Mouse (Mus musculus) midbrain, postnatal 0 days (tissue): ENCODE results near the gene Bace2. TPM values are rescaled to one million over a fixed set of nuclear protein-coding genes. Genes with fewer than 3 reads are reported as not detected.

Experiments used
- ATAC-seq: fragments of 200-750 bp; cut with Nextera tagmentation; 2 replicates; pipeline ENCODE4 v1.8.0; 2017; ENCODE audit warnings: moderate number of reproducible peaks, mild to moderate bottlenecking, moderate TSS enrichment, moderate library complexity; ENCODE audit not compliant: low FRiP score
- DNase-seq: peaks from one replicate; pipeline ENCODE4 v3.0.0-alpha.2; 2015; ENCODE audit warnings: low spot score
- H3K27ac ChIP-seq: fragments of 300-500 bp; sonication (generic); 2 replicates; pipeline ENCODE4 v1.5.1; 2014; ENCODE audit warnings: low read depth, mild to moderate bottlenecking, low read length, mixed read lengths
- H3K27me3 ChIP-seq: fragments of 300-500 bp; sonication (generic); 2 replicates; pipeline ENCODE4 v1.6.1; 2014; ENCODE audit warnings: low read length, control low read depth, mixed read lengths; ENCODE audit not compliant: insufficient read depth
- H3K36me3 ChIP-seq: fragments of 300-500 bp; sonication (generic); 2 replicates; pipeline ENCODE4 v1.6.1; 2014; ENCODE audit warnings: low read length, control low read depth, mixed read lengths; ENCODE audit not compliant: insufficient read depth
- H3K4me1 ChIP-seq: fragments of 300-500 bp; sonication (generic); 2 replicates; pipeline ENCODE4 v1.6.1; 2014; ENCODE audit warnings: mild to moderate bottlenecking, control low read depth, antibody characterized with exemption, low read length, mixed read lengths; ENCODE audit not compliant: insufficient read depth
- H3K4me2 ChIP-seq: fragments of 300-500 bp; sonication (generic); 2 replicates; pipeline ENCODE4 v1.6.1; 2014; ENCODE audit warnings: low read depth, mild to moderate bottlenecking, low read length, mixed read lengths; ENCODE audit not compliant: poor library complexity, severe bottlenecking
- H3K4me3 ChIP-seq: fragments of 300-500 bp; sonication (generic); 2 replicates; pipeline ENCODE4 v1.5.1; 2014; ENCODE audit warnings: low read depth, mild to moderate bottlenecking, low read length, moderate library complexity
- H3K9ac ChIP-seq: fragments of 300-500 bp; sonication (generic); replicated peaks from 2 replicates; pipeline ENCODE4 v1.6.1; 2014; ENCODE audit warnings: mild to moderate bottlenecking, low read length, moderate library complexity, mixed read lengths; ENCODE audit not compliant: poor library complexity, severe bottlenecking
- H3K9me3 ChIP-seq: fragments of 300-500 bp; sonication (generic); 2 replicates; pipeline ENCODE4 v1.6.1; 2016; ENCODE audit warnings: low read length, control low read depth
- CTCF ChIP-seq: IDR thresholded peaks from 2 replicates; pipeline ENCODE4 v1.5.1; 2016; ENCODE audit warnings: antibody characterized with exemption, mild to moderate bottlenecking
- WGBS: fragments of 180-500 bp; shearing (Covaris S2); extraction: QIAGEN DNeasy Blood & Tissue Kit; methylation state at CpG from one replicate; pipeline ENCODE4 v1.1.7; 2014; 5-methylcytosine and 5-hydroxymethylcytosine counted together
- polyA plus RNA-seq: library from polyadenylated mRNA; unstranded; fragments of >200 nt; fragmentation: Nextera tagmentation; extraction: Ambion mirVana; gene quantifications from 2 replicates; pipeline ENCODE4 v1.2.1, GENCODE M21; 2015
- total RNA-seq: library from RNA; depleted of rRNA; stranded (reverse); fragments of >200 nt; gene quantifications from 2 replicates; pipeline ENCODE4 v1.2.3, GENCODE M21; 2014; rRNA removed

Gene Bace2
- total and polyA plus RNA-seq, 2 experiments from 2014 or later = 2.5 to 3.8 TPM

DNA sequence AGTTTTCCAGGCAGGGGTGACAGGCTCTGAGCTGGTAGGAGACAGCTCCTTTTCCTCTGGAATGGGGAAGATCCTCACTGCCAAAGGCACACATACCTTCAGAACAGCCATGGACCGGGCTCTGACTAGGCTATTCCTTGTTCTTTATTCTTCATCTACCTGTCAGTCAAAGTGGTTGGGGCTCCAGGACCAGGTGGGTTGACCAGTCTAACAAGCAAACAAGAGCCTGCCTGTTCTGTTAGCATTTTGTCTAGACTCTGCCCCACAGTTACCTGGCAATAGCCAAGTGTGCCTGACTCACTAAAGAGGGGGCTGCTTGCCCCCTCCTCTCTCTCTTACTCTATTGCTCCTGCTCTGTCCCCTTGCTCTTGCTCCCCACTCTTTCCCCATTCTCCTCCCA lies 135.8 kb downstream of the Bace2 start:
- Histone ChIP-seq H3K36me3 (no peaks in the 10 kb centered on the region), H3K27me3 (no peaks in the 10 kb centered on the region), H3K27ac (no peak overlapping the region), H3K9ac (no peak overlapping the region), H3K9me3 (no peaks in the 10 kb centered on the region), H3K4me1 (no peaks in the 10 kb centered on the region), H3K4me2 (no peak overlapping the region), H3K4me3 (no peak overlapping the region)
- no peak for TF ChIP-seq CTCF
- 86% methylated on average over 1 of the region's 1 CpGs for WGBS
- ATAC-seq = no peak
- DNase-seq = no peak

Other genes starting within 250 kb of the Bace2 start
- 63.0 and 64.6 TPM in 2 replicates for gene Dscam, start 186.0 kb upstream of the Bace2 start, total RNA-seq
- gene Dscam, start 186.0 kb upstream of the Bace2 start, polyA plus RNA-seq = 14.3 and 15.1 TPM in 2 replicates
- 0.05 and 0.38 TPM in 2 replicates for gene Mx1, start 106.2 kb downstream of the Bace2 start, total RNA-seq
- gene Mx1, start 106.2 kb downstream of the Bace2 start, polyA plus RNA-seq = 0.05 and 0.15 TPM in 2 replicates
- not detected in 2 replicates for gene Fam3b, start 158.1 kb downstream of the Bace2 start, total RNA-seq
- gene Fam3b, start 158.1 kb downstream of the Bace2 start, polyA plus RNA-seq = not detected in 2 replicates